Mouse (Mus musculus) limb, embryonic 15.5 days (tissue): ENCODE measurements at regions not wholly inside any gene's neighbourhood (a gene's known extent, or its start where the extent isn't known, plus 50 kb on each side); places are given as distances from the start of the nearest gene placed in this dataset.

ENCODE experiments used
- ATAC-seq: fragments of 200-750 bp; cut with Nextera tagmentation; 2 replicates; pipeline ENCODE4 v1.8.0; 2017; ENCODE audit warnings: low read depth, moderate TSS enrichment; ENCODE audit not compliant: insufficient number of reproducible peaks, low FRiP score, low TSS enrichment
- H3K27ac ChIP-seq: fragments of 300-500 bp; sonication (generic); 2 replicates; pipeline ENCODE4 v1.5.1; 2015; ENCODE audit warnings: moderate library complexity, mild to moderate bottlenecking, inconsistent platforms
- H3K27me3 ChIP-seq: fragments of 300-500 bp; sonication (generic); 2 replicates; pipeline ENCODE4 v1.6.1; 2015; ENCODE audit warnings: inconsistent platforms
- H3K36me3 ChIP-seq: fragments of 300-500 bp; sonication (generic); 2 replicates; pipeline ENCODE4 v1.6.1; 2015; ENCODE audit warnings: inconsistent platforms
- H3K4me1 ChIP-seq: fragments of 300-500 bp; sonication (generic); 2 replicates; pipeline ENCODE4 v1.6.1; 2015; ENCODE audit warnings: inconsistent platforms
- H3K4me2 ChIP-seq: fragments of 300-500 bp; sonication (generic); 2 replicates; pipeline ENCODE4 v1.6.1; 2015; ENCODE audit warnings: mild to moderate bottlenecking, inconsistent platforms
- H3K4me3 ChIP-seq: fragments of 300-500 bp; sonication (generic); 2 replicates; pipeline ENCODE4 v1.5.1; 2015; ENCODE audit warnings: mild to moderate bottlenecking, inconsistent platforms
- H3K9ac ChIP-seq: fragments of 300-500 bp; sonication (generic); 2 replicates; pipeline ENCODE4 v1.6.1; 2015; ENCODE audit warnings: inconsistent platforms
- H3K9me3 ChIP-seq: fragments of 300-500 bp; sonication (generic); 2 replicates; pipeline ENCODE4 v1.6.1; 2016; ENCODE audit warnings: inconsistent platforms
- WGBS: fragments of 180-500 bp; shearing (Covaris S2); methylation state at CpG from one replicate; pipeline ENCODE4 v1.1.7; 2015; 5-methylcytosine and 5-hydroxymethylcytosine counted together

GRCm38 (mm10) chrX:12930242-12930641 lies 141.1 kb upstream of the Usp9x start:
- no peaks in the 10 kb centered on the region for H3K9me3 ChIP-seq
- ATAC-seq, result no peak
- H3K4me3 ChIP-seq, result no peak overlapping the region
- H3K27me3 ChIP-seq, result no peaks in the 10 kb centered on the region
- H3K4me1 ChIP-seq, result no peaks in the 10 kb centered on the region
- 63% methylated on average over 2 of the region's 2 CpGs for WGBS
- H3K9ac ChIP-seq, result no peak overlapping the region
- H3K4me2 ChIP-seq, result no peak overlapping the region
- no peaks in the 10 kb centered on the region for H3K36me3 ChIP-seq
- no peak overlapping the region for H3K27ac ChIP-seq

- 57% methylated on average over 11 of the region's 11 CpGs for WGBS
- no peaks in the 10 kb centered on the region for H3K9me3 ChIP-seq
- no peak overlapping the region for H3K4me3 ChIP-seq
- H3K27me3 ChIP-seq, result no peaks in the 10 kb centered on the region
- no peak for ATAC-seq
- no peak overlapping the region for H3K4me2 ChIP-seq
- H3K4me1 ChIP-seq, result no peaks in the 10 kb centered on the region
- H3K9ac ChIP-seq, result no peak overlapping the region
- H3K36me3 ChIP-seq, result no peaks in the 10 kb centered on the region
- H3K27ac ChIP-seq, result no peak overlapping the region
Measured at GRCm38 (mm10) chrX:12927797-12928589, 143.3 kb upstream of the Usp9x start.

GRCm38 (mm10) chrX:12924705-12925644 lies 146.3 kb upstream of the Usp9x start:
- Histone ChIP-seq H3K4me2 (no peak overlapping the region), H3K27ac (no peak overlapping the region), H3K4me3 (no peak overlapping the region), H3K9me3 (no peaks in the 10 kb centered on the region), H3K9ac (no peak overlapping the region), H3K4me1 (no peaks in the 10 kb centered on the region), H3K36me3 (no peaks in the 10 kb centered on the region), H3K27me3 (no peaks in the 10 kb centered on the region)
- ATAC-seq, result no peak
- WGBS, result 70% methylated on average over 10 of the region's 10 CpGs

- WGBS, result 28% methylated on average over 3 of the region's 3 CpGs
Measured at GRCm38 (mm10) chrX:12919576-12919975, 151.7 kb upstream of the Usp9x start.

GRCm38 (mm10) chrX:12917105-12917504 lies 154.2 kb upstream of the Usp9x start:
- H3K9me3 ChIP-seq, result no peaks in the 10 kb centered on the region
- H3K9ac ChIP-seq, result no peak overlapping the region
- H3K4me2 ChIP-seq, result peak overlapping the region; percentile 38
- H3K36me3 ChIP-seq, result no peaks in the 10 kb centered on the region
- no peak for ATAC-seq
- WGBS, result 35% methylated on average over 13 of the region's 13 CpGs
- H3K4me3 ChIP-seq, result peak overlapping the region; percentile 15; the same call in 1 of the 2 replicates
- no peaks in the 10 kb centered on the region for H3K4me1 ChIP-seq
- H3K27ac ChIP-seq, result no peak overlapping the region
- H3K27me3 ChIP-seq, result no peaks in the 10 kb centered on the region

More at GRCm38 (mm10) chrX:12919576-12919975, 151.7 kb upstream of the Usp9x start:
- Histone ChIP-seq H3K9me3 (no peaks in the 10 kb centered on the region), H3K4me2 (no peak overlapping the region), H3K9ac (no peak overlapping the region), H3K4me1 (no peaks in the 10 kb centered on the region), H3K27ac (no peak overlapping the region), H3K27me3 (no peaks in the 10 kb centered on the region), H3K36me3 (no peaks in the 10 kb centered on the region), H3K4me3 (no peak overlapping the region)
- no peak for ATAC-seq

- H3K9ac ChIP-seq, result no peak overlapping the region
- H3K4me1 ChIP-seq, result no peaks in the 10 kb centered on the region
- no peak for ATAC-seq
- no peaks in the 10 kb centered on the region for H3K9me3 ChIP-seq
- no peaks in the 10 kb centered on the region for H3K27me3 ChIP-seq
- no peaks in the 10 kb centered on the region for H3K36me3 ChIP-seq
- WGBS, result 27% methylated on average over 11 of the region's 11 CpGs
- peak overlapping the region; percentile 15; the same call in 1 of the 2 replicates for H3K4me3 ChIP-seq
- no peak overlapping the region for H3K27ac ChIP-seq
- peak overlapping the region; percentile 38 for H3K4me2 ChIP-seq
Measured at GRCm38 (mm10) chrX:12916684-12917083, 154.6 kb upstream of the Usp9x start.

GRCm38 (mm10) chrX:12900256-12900655 lies 138.4 kb upstream of the Med14 start:
- H3K4me2 ChIP-seq, result no peak overlapping the region
- H3K27me3 ChIP-seq, result no peaks in the 10 kb centered on the region
- H3K4me1 ChIP-seq, result no peaks in the 10 kb centered on the region
- H3K9ac ChIP-seq, result no peak overlapping the region
- no peaks in the 10 kb centered on the region for H3K36me3 ChIP-seq
- no peak overlapping the region for H3K4me3 ChIP-seq
- H3K27ac ChIP-seq, result no peak overlapping the region
- no peaks in the 10 kb centered on the region for H3K9me3 ChIP-seq
- WGBS, result 76% methylated on average over 7 of the region's 7 CpGs
- no peak for ATAC-seq

- no peak for ATAC-seq
- no peaks in the 10 kb centered on the region for H3K27me3 ChIP-seq
- no peaks in the 10 kb centered on the region for H3K9me3 ChIP-seq
- H3K27ac ChIP-seq, result no peak overlapping the region
- H3K9ac ChIP-seq, result no peak overlapping the region
- no peaks in the 10 kb centered on the region for H3K36me3 ChIP-seq
- no peak overlapping the region for H3K4me3 ChIP-seq
- WGBS, result 61% methylated on average over 7 of the region's 7 CpGs
- no peaks in the 10 kb centered on the region for H3K4me1 ChIP-seq
- H3K4me2 ChIP-seq, result no peak overlapping the region
Measured at GRCm38 (mm10) chrX:12891468-12891867, 129.6 kb upstream of the Med14 start.

- Histone ChIP-seq H3K27me3 (no peaks in the 10 kb centered on the region), H3K4me3 (no peak overlapping the region), H3K4me1 (no peaks in the 10 kb centered on the region), H3K27ac (no peak overlapping the region), H3K9ac (no peak overlapping the region), H3K9me3 (no peaks in the 10 kb centered on the region), H3K4me2 (no peak overlapping the region), H3K36me3 (no peaks in the 10 kb centered on the region)
- WGBS, result 61% methylated on average over 3 of the region's 3 CpGs
- ATAC-seq, result no peak
Measured at GRCm38 (mm10) chrX:12889482-12889808, 127.6 kb upstream of the Med14 start.

DNA sequence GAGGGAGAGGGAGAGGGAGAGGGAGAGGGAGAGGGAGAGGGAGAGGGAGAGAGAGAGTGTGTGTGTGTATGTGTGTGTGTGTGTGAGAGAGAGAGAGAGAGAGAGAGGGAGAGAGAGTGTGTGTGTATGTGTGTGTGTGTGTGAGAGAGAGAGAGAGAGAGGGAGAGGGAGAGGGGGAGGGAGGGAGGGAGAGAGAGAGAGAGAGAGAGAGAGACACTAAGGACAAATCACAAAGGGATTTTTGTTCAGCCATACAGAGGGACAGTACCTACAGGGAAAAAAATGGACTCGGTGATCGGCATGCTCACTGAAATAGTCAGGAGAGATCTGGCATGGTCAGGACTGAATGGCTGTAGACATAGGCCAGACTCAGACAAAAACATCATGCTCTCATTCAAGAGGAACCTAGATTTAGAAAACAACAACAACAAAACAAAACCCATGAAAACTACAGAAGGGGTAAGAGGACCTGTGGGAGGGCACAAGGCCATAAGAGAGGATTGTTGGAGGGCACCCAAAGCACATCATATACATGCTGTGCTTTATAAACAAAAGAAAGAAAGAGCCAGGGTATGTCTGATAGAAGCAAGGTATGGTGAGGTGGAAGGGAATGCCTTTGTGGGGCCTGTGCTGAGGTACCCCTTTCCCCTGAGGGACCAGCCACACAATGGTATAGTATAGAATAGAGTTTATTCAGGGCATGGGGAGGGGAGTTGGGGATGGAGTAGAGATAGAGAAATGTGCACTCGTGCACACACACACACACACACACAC lies 127.0 kb upstream of the Med14 start:
- H3K4me3 ChIP-seq, result no peak overlapping the region
- H3K4me2 ChIP-seq, result no peak overlapping the region
- 74% methylated on average over 3 of the region's 3 CpGs for WGBS
- ATAC-seq, result no peak
- no peak overlapping the region for H3K9ac ChIP-seq
- no peaks in the 10 kb centered on the region for H3K27me3 ChIP-seq
- H3K9me3 ChIP-seq, result no peaks in the 10 kb centered on the region
- no peak overlapping the region for H3K27ac ChIP-seq
- H3K4me1 ChIP-seq, result no peaks in the 10 kb centered on the region
- no peaks in the 10 kb centered on the region for H3K36me3 ChIP-seq

DNA sequence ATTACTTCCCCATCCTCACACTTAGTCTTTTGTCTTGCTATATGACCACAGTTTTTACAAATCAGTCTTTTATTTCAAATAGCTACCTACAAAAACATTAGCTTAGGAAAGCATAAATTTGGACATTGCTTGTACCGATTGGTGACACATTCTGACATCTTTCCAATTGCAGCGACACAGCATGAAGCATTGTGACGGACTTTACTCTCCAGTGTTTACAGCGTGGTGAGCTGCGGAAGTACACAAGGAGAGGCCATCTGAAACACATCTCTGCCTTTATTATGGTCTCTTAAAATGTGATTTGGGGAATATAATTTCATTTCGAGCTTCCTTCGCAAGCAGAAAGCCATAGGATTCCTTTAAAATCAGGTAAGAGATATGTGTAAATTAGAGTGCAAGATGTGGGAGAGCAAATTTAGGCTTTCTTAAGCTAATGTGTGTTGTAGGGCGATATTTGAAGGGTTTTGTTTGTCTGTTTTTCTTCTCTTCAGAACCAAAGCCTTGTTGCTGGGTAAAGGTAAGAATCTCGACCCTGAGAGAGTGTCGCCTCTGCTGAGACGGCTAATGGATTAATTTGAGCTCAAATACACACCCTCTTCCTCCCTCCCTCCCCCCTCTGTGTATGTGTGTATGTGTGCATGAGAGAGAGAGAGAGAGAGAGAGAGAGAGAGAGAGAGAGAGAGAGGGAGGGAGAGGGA lies 126.3 kb upstream of the Med14 start:
- Histone ChIP-seq H3K4me3 (no peak overlapping the region), H3K36me3 (no peaks in the 10 kb centered on the region), H3K27ac (no peak overlapping the region), H3K4me1 (no peaks in the 10 kb centered on the region), H3K9ac (no peak overlapping the region), H3K9me3 (no peaks in the 10 kb centered on the region), H3K27me3 (no peaks in the 10 kb centered on the region), H3K4me2 (no peak overlapping the region)
- no peak for ATAC-seq
- WGBS, result 58% methylated on average over 11 of the region's 11 CpGs
